Mouse (Mus musculus) testis, postnatal 14 days (tissue): ENCODE data around the gene Plaur.
A peak's percentile ranks its signal among the peaks of the same experiment; 100 is the strongest.

ENCODE experiments used
- DNase-seq: peaks from one replicate; pipeline ENCODE4 v3.0.0; 2021; ENCODE audit warnings: low spot score

Plaur gene

GRCm38 (mm10) chr7:24462388-24463319 lies at the start of gene Plaur:
Plaur (plus strand) TSS chr7:24462484.
- no peak for DNase-seq

DNA sequence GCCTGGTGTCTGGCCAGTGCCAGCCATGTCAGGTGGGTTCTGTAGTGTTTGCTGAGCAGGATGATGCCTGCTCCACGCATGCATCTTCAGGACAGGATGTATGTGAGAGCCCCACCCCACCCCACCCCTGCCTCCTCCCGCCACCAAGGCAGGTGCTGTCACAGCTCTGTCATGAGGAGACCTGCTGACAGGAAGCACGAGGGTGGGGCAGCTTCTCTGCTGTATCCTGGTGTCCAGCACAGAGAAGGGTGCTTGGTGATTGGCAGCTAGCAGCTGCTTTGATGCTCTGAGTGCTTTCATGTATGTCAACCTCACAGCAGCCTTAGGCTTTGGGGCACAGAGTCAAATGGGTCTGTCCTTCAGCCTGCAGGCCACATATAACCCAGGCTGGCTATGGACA lies 48.7 kb upstream of the Plaur start:
- no peak for DNase-seq

- no peak for DNase-seq
Observed at GRCm38 (mm10) chr7:24415261-24415660, 47.0 kb upstream of the Plaur start.

DNA sequence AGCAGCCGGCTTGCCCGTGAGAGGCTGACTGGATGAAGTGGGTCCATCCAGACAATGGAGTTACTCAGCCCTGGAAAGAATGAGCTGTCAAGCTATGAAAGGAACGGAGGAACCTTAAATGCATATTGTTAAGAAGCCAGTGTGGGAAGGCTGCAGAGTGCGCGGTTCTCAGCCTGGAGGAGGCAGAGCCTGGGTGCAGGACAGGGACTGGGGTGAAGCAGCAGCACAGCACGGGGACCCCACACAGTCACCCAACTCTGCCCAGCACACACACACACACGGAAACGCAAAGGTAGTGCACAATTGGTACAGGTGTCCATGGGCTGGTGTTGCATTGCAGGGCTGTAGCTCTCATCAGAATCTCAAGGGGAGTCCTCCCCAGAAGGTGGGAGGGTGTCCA lies 42.7 kb upstream of the Plaur start:
- DNase-seq, result no peak

GRCm38 (mm10) chr7:24421648-24422047 lies 40.6 kb upstream of the Plaur start:
- DNase-seq, result no peak

DNA sequence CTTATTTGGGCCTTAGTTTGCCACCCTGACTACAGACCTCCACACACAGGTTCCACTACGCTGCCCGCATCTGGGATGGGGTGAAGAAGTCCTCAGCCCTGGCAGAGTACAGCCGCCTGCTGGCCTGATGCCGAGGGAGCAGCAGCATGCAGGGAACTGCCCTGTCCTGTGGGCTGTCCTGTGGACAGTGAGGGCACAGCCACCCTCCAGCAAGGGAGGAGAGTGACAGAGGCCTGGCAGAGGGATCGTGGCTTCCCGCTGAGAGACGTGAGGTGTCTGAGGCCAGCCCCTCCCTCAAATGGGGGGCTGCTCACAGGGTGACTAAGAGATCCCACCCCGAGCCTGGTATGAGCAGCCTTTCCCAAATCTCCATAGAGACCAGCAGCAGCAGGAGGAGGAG lies 40.0 kb upstream of the Plaur start:
- DNase-seq, result no peak

DNA sequence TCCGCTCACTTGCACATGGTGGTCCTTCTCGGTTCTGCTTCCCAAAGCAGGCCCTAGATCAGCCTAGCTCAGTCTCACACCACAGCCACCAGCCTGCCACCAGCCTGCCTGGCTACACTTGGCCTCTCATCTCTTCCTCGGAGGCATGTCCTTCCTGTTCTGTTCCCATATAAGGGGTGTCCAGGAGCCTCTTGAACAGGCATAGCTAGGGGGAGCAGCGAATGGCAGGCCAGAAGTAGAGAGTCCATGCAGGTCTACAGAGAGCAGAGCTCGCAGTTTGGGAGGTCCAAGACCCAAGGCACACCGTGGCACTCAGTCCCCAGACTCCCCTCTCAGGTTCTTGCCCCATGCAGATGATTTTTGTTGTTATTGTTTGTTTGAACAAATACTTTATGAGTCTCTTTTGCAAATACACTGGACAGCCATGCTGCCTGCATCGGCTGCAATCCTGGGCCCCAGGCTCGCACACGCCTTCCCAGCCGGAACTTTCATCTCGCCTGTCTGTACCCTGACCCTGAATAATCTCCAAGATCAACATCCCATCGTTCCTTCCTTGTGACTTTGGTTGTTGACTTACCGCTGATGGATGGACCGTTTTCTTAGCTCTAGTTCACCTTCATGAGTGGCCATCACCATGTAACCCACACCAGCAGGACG lies 39.0 kb upstream of the Plaur start:
- no peak for DNase-seq

GRCm38 (mm10) chr7:24423956-24424732 lies 38.1 kb upstream of the Plaur start:
- peak; percentile 43 for DNase-seq

- no peak for DNase-seq
Observed at GRCm38 (mm10) chr7:24425919-24426318, 36.4 kb upstream of the Plaur start.

DNA sequence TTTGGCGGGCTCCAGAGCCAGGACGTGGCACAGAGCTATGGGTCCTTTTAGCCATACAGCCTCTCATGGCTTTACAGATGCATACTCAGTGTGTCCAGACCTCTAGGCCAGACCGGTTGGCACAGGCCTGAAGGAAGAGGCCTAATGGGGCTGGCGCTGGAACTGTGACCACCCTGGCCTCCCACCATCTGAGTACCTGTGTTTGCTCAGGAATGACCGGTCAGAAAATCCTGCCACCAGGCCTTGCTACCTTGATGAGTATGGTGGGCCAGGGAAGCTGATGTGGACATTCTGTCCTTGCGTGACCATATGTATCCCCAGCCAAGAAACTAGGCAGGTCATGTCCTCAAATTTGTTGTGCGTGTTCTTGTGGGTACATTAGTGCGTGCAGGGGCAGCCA lies 35.1 kb upstream of the Plaur start:
- no peak for DNase-seq

DNA sequence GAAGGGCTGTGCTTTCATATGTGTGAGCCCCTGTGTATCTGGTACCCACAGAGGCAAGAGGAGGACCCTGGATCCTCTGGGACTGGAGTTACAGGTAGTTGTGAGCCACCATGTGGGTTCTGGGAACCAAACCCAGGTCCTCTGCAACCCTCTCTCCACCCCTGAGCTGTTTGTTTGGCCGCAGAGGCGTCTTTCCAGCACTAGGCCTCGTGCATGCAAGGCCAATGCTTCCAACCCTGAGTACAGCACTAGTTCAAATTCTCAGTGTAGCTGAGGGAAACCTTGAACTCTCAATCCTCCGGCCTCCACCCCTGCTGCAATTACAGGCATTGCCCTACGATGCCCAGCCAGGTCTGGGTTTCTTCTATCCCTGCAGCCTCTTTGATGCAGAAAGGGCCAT lies 33.6 kb upstream of the Plaur start:
- DNase-seq, result no peak

- DNase-seq, result peak; percentile 41
Observed at GRCm38 (mm10) chr7:24429413-24430112, 32.7 kb upstream of the Plaur start.

DNA sequence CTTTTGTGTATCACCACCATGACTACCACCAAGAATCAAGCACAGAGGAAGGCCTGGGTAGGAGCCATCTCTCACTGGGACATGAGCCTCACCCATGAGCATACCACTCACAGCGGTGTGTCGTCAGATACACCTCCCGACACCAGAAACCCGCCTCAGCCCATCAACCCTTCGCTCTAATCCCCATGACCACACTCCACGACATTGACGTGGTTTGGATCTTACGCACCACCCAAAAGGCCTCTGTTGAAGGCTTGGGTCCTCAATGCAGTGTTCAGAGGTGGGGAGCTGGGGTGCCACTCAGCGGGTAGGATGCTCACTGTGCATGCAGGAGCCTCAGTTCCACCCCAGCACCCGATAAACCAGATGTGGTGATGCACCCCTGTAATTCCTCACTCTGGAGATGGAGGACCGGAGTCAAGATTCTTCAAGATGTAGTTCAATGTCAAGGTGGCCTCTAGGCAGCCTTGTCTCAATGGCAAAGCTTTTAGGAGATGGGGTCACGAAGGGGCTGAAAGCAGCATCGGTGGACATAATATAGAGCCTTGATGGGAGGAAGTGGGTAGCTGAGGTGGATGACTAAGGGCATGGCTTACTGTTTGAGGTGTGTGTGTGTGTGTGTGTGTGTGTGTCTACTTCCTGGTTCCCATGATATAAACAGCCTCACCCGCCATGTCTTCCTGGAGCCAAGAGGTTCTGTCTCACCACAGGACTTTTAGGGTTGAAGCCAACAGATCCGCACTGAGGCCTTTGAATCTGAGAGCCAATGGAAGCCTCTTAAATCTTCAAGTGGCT lies 31.5 kb upstream of the Plaur start:
- DNase-seq, result no peak

- no peak for DNase-seq
Observed at GRCm38 (mm10) chr7:24431713-24432112, 30.6 kb upstream of the Plaur start.

DNA sequence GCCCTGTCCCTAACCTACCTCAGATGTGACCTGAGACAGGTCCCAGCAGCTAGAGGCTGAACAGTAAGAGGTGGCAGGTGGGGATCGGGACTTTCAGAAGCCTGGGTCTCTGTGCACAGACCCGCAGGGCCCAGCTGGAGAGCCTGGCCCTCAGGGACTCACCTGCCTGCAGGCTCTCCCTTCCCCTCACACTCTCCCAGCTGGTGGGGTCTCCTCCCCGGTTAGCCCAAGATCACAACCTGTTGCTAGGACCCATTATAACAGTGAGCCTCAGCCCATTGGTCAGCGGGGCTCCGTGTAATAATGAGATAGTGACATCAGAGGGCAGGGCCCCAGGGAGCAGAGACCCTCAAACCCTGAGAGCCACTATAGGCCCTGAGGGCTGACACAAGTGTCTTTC lies 27.0 kb upstream of the Plaur start:
- no peak for DNase-seq

DNA sequence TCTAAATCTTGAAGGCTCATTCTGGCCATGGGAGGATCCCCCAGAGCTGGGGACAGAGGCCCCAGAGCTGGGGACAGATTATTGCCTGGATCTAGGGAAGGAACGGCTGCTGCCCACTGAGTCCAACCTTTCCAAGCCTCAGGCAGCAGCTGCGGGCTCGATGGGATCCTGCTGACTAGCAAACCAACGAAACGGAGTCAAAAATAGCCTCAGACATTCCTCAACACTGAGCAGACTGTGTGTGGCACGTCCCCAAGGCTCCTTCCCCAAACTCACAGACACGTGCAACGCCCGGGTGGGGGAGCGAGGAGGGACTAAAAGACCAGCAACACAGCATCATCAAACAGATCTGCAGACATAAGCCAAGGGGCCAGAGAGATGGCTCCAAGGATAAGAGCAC lies 24.3 kb upstream of the Plaur start:
- DNase-seq, result no peak

- no peak for DNase-seq
Observed at GRCm38 (mm10) chr7:24439191-24439590, 23.1 kb upstream of the Plaur start.

DNA sequence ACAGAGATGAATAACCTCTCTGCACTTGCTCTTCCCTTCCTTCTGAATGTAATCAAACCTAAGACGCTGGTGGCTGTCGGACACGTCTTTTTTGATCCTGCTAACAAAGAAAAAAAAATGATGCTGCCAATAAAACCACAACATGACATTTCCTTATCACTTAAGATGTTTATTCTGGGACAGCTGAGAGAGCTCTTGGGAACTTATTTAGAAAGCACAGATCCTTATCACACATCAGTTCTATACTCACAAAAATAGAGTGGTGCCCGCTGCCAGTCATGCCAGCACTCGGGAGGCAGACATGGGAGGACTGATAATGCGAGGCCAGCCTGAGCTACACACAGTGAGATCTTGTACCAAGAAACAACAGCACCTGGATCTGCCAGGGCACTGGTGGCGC lies 22.4 kb upstream of the Plaur start:
- no peak for DNase-seq

GRCm38 (mm10) chr7:24441785-24442184 lies 20.5 kb upstream of the Plaur start:
- DNase-seq, result peak; percentile 16

GRCm38 (mm10) chr7:24442313-24442712 lies 20.0 kb upstream of the Plaur start:
- no peak for DNase-seq

DNA sequence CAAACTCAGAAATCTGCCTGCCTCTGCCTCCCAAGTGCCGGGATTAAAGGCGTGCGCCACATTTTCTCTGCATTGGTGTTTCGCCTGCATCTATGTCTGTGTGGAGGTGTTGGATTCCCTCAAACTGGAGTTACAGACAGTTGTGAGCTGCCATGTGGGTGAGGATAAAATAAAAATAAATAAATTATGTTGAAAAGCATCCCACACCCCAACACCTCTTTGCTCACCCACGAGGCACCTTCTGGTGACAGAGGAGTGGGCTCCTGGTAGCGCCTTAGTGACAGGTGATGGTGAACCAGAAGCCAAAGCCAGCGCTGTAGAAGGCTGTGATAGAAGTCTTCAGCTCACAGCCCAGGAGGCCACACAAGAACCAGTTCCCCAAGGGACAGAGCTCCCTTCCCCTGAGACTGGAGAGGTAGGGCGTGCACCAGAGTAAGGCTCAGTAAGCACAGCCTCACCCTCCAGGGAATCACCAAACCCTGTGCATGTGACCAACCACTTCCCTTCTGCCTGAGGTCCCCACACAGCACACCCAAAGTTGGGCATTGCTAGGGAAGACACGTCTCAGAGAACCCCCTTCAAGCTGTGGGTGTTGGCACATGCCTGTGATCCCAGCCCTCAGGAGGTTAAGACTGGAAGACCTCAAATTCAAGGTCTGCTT lies 16.9 kb upstream of the Plaur start:
- no peak for DNase-seq
